Mouse (Mus musculus): Measurements from ENCODE around the gene Abtb2. TPM values are rescaled to one million over a fixed set of nuclear protein-coding genes. Genes with fewer than 3 reads are reported as not detected.

The Abtb2 gene
- total RNA-seq, 2 experiments from 2014 or later: 0.41 TPM; not detected in 1

GRCm38 (mm10) chr2:103581369-103581897, 15.3 kb downstream of the Abtb2 start:
- ATAC-seq (replicated peaks; ENCODE audit: poor library complexity, severe bottlenecking): no peak

GRCm38 (mm10) chr2:103583316-103583715, 17.2 kb downstream of the Abtb2 start:
- peak; percentile 95 for ATAC-seq (replicated peaks; ENCODE audit: poor library complexity, severe bottlenecking)

- ATAC-seq (replicated peaks; ENCODE audit: poor library complexity, severe bottlenecking): no peak
Observed at GRCm38 (mm10) chr2:103584093-103584492, 18.0 kb downstream of the Abtb2 start.

- no peak for ATAC-seq (replicated peaks; ENCODE audit: poor library complexity, severe bottlenecking)
Observed at GRCm38 (mm10) chr2:103586423-103586822, 20.3 kb downstream of the Abtb2 start.

GRCm38 (mm10) chr2:103588776-103589175, 22.7 kb downstream of the Abtb2 start:
- ATAC-seq (replicated peaks; ENCODE audit: poor library complexity, severe bottlenecking): no peak

- ATAC-seq (replicated peaks; ENCODE audit: poor library complexity, severe bottlenecking): no peak
Observed at GRCm38 (mm10) chr2:103589400-103589799, 23.3 kb downstream of the Abtb2 start.

- ATAC-seq (replicated peaks; ENCODE audit: poor library complexity, severe bottlenecking): no peak
Observed at GRCm38 (mm10) chr2:103590645-103591044, 24.5 kb downstream of the Abtb2 start.

GRCm38 (mm10) chr2:103591742-103592590, 25.9 kb downstream of the Abtb2 start:
- ATAC-seq (replicated peaks; ENCODE audit: poor library complexity, severe bottlenecking): no peak

- ATAC-seq (replicated peaks; ENCODE audit: poor library complexity, severe bottlenecking): no peak
Observed at GRCm38 (mm10) chr2:103592591-103592929, 26.4 kb downstream of the Abtb2 start.

GRCm38 (mm10) chr2:103594592-103595011, 28.5 kb downstream of the Abtb2 start:
- ATAC-seq (replicated peaks; ENCODE audit: poor library complexity, severe bottlenecking): no peak

- ATAC-seq (replicated peaks; ENCODE audit: poor library complexity, severe bottlenecking): no peak
Observed at GRCm38 (mm10) chr2:103595028-103595651, 29.0 kb downstream of the Abtb2 start.

- ATAC-seq (replicated peaks; ENCODE audit: poor library complexity, severe bottlenecking): no peak
Observed at GRCm38 (mm10) chr2:103599296-103599695, 33.2 kb downstream of the Abtb2 start.

- no peak for ATAC-seq (replicated peaks; ENCODE audit: poor library complexity, severe bottlenecking)
Observed at GRCm38 (mm10) chr2:103600165-103600891, 34.2 kb downstream of the Abtb2 start.

- ATAC-seq (replicated peaks; ENCODE audit: poor library complexity, severe bottlenecking): no peak
Observed at GRCm38 (mm10) chr2:103601126-103601525, 35.0 kb downstream of the Abtb2 start.

GRCm38 (mm10) chr2:103601531-103601930, 35.4 kb downstream of the Abtb2 start:
- no peak for ATAC-seq (replicated peaks; ENCODE audit: poor library complexity, severe bottlenecking)

GRCm38 (mm10) chr2:103603209-103603608, 37.1 kb downstream of the Abtb2 start:
- no peak for ATAC-seq (replicated peaks; ENCODE audit: poor library complexity, severe bottlenecking)

GRCm38 (mm10) chr2:103603869-103604268, 37.8 kb downstream of the Abtb2 start:
- ATAC-seq (replicated peaks; ENCODE audit: poor library complexity, severe bottlenecking): no peak

- ATAC-seq (replicated peaks; ENCODE audit: poor library complexity, severe bottlenecking): peak; percentile 84
Observed at GRCm38 (mm10) chr2:103605805-103606498, 39.8 kb downstream of the Abtb2 start.

- no peak for ATAC-seq (replicated peaks; ENCODE audit: poor library complexity, severe bottlenecking)
Observed at GRCm38 (mm10) chr2:103607926-103608325, 41.8 kb downstream of the Abtb2 start.

- ATAC-seq (replicated peaks; ENCODE audit: poor library complexity, severe bottlenecking): no peak
Observed at GRCm38 (mm10) chr2:103608947-103609346, 42.8 kb downstream of the Abtb2 start.
